Mouse (Mus musculus) heart, embryonic 12.5 days (tissue): ENCODE results near the gene Tardbp. TPM values are rescaled to one million over a fixed set of nuclear protein-coding genes. Genes with fewer than 3 reads are reported as not detected.

Source experiments
- ATAC-seq: fragments of 200-750 bp; cut with Nextera tagmentation; 2 replicates; pipeline ENCODE4 v1.8.0; 2017; ENCODE audit warnings: moderate TSS enrichment, moderate library complexity; ENCODE audit not compliant: insufficient number of reproducible peaks, low FRiP score
- H3K27ac ChIP-seq: fragments of 300-500 bp; sonication (generic); 2 replicates; pipeline ENCODE4 v1.5.1; 2016; ENCODE audit warnings: mild to moderate bottlenecking, moderate library complexity; ENCODE audit not compliant: poor library complexity, severe bottlenecking
- H3K27me3 ChIP-seq: fragments of 300-500 bp; sonication (generic); replicated peaks from 2 replicates; pipeline ENCODE4 v1.6.1; 2016; ENCODE audit warnings: mild to moderate bottlenecking, moderate library complexity
- H3K36me3 ChIP-seq: fragments of 300-500 bp; sonication (generic); 2 replicates; pipeline ENCODE4 v1.6.1; 2016; ENCODE audit warnings: mild to moderate bottlenecking, moderate library complexity
- H3K4me1 ChIP-seq: fragments of 300-500 bp; sonication (generic); replicated peaks from 2 replicates; pipeline ENCODE4 v1.6.1; 2016; ENCODE audit warnings: mild to moderate bottlenecking
- H3K4me2 ChIP-seq: fragments of 300-500 bp; sonication (generic); 2 replicates; pipeline ENCODE4 v1.6.1; 2016; ENCODE audit warnings: mild to moderate bottlenecking, moderate library complexity
- H3K4me3 ChIP-seq: fragments of 300-500 bp; sonication (generic); 2 replicates; pipeline ENCODE4 v1.5.1; 2016; ENCODE audit warnings: mild to moderate bottlenecking
- H3K9ac ChIP-seq: fragments of 300-500 bp; sonication (generic); 2 replicates; pipeline ENCODE4 v1.6.1; 2016; ENCODE audit warnings: mild to moderate bottlenecking, moderate library complexity
- H3K9me3 ChIP-seq: fragments of 300-500 bp; sonication (generic); replicated peaks from 2 replicates; pipeline ENCODE4 v1.6.1; 2016; ENCODE audit warnings: mild to moderate bottlenecking, moderate library complexity
- WGBS: fragments of 180-500 bp; shearing (Covaris S2); methylation state at CpG from one replicate; pipeline ENCODE4 v1.1.7; 2016; 5-methylcytosine and 5-hydroxymethylcytosine counted together
- polyA plus RNA-seq: library from polyadenylated mRNA; unstranded; fragments of >200 nt; fragmentation: Nextera tagmentation; extraction: Ambion mirVana; gene quantifications from 2 replicates; pipeline ENCODE4 v1.2.1, GENCODE M21; 2016

Gene Tardbp
- polyA plus RNA-seq, 1 experiment from 2014 or later: 211 TPM

DNA sequence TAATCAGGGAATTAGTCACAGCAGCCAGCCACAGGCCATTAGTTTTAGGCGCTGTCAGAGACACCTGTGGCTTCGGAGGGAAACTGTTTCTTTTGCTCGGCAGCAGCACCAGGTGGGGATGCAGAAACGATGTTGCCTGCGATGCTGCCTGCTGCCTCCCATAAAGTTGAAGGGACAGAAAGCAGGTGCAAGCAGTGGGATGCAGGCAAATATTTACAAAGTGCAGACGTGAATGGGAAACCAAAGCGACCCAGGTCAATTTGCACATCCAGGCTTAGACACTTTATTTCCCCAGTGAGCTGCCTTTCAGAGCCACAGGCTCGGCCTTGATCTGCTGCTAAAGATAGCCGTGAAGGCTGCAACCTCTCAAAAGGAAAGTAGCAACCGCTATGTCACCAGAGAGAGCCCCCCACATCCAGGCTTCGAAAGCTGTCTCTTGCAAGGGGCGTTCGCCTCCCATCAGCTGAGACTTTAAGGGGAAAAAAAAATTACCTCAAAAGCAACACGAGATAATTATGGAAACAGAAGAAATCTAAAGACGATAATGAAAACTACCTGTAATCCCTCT, 30.0 kb upstream of the Tardbp start:
- Histone ChIP-seq H3K4me2 (peak overlapping the region; percentile 35), H3K9ac (no peak overlapping the region), H3K27ac (peak overlapping the region; percentile 2; the same call in 1 of the 2 replicates), H3K4me1 (peaks cover 18% of the 10 kb centered on the region), H3K36me3 (no peaks in the 10 kb centered on the region), H3K4me3 (no peak overlapping the region), H3K9me3 (0 out of 2 replicates have a peak, but pooled peaks cover 3% of the 10 kb centered on the region), H3K27me3 (no peaks in the 10 kb centered on the region)
- 33% methylated on average over 15 of the region's 15 CpGs for WGBS
- no peak for ATAC-seq

DNA sequence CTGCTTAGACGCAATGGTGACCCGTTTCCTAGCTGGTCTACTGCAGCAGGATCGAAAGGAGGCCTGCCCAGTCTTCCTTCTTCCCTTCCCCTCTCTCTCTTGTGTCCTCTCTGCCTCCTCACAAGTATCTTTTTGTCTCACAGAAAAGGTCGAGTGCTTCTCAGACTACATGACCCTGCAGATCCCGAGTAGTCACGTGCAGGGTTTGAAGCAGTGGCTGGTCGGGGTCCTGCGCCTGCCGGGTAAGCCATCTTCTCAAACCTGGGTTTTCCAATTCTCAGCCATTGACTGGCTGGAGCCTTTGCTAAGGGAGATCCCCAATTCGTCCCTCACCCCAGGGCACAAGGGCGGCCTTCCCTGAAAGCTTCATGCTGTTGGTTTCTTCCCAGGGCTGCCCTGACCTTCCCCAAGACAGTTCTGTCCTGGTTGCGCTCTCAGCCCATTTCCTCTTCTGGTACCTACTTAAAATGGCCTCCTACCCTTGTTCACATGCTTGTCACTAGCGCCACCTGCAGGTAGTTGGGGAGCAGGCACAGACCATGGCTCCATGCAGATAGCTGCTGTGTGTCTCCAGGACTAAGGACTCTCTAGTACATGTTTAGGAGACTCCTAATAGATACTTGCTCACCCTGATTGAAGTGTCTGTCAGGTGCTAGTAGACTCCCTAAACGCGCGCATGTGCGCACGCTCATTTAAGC, 28.0 kb upstream of the Tardbp start:
- Histone ChIP-seq H3K4me1 (peaks cover 17% of the 10 kb centered on the region), H3K27ac (no peak overlapping the region), H3K9me3 (0 out of 2 replicates have a peak, but pooled peaks cover 3% of the 10 kb centered on the region), H3K9ac (no peak overlapping the region), H3K4me2 (no peak overlapping the region), H3K27me3 (no peaks in the 10 kb centered on the region), H3K36me3 (no peaks in the 10 kb centered on the region), H3K4me3 (no peak overlapping the region)
- ATAC-seq: peak; percentile 53; the same call in 1 of the 2 replicates
- WGBS: 82% methylated on average over 18 of the region's 18 CpGs

DNA sequence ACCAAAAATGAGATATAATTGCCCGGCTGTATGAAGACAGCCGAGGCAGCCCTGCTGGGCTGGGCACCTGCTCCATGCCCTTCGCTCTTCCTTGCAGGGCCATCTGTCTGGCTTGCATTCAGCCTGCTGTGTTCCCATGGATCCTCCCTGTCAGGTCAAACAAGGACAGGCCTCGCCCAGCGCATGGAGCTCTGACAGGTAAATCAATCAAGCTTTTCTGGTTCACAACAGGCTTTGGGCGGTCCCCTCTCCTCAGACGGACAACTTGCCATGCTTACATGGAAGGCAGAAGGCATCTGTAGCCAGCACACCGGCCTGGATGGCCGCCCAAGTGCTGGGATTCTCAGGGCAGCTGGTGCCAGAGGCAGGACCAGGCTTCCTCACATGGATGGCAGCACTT, 24.2 kb upstream of the Tardbp start:
- H3K4me2 ChIP-seq: no peak overlapping the region
- no peak overlapping the region for H3K27ac ChIP-seq
- peaks cover 6% of the 10 kb centered on the region for H3K4me1 ChIP-seq
- no peak overlapping the region for H3K9ac ChIP-seq
- H3K4me3 ChIP-seq: no peak overlapping the region
- no peaks in the 10 kb centered on the region for H3K27me3 ChIP-seq
- 79% methylated on average over 9 of the region's 9 CpGs for WGBS
- H3K9me3 ChIP-seq: 0 out of 2 replicates have a peak, but pooled peaks cover 3% of the 10 kb centered on the region
- ATAC-seq: no peak
- H3K36me3 ChIP-seq: no peaks in the 10 kb centered on the region

DNA sequence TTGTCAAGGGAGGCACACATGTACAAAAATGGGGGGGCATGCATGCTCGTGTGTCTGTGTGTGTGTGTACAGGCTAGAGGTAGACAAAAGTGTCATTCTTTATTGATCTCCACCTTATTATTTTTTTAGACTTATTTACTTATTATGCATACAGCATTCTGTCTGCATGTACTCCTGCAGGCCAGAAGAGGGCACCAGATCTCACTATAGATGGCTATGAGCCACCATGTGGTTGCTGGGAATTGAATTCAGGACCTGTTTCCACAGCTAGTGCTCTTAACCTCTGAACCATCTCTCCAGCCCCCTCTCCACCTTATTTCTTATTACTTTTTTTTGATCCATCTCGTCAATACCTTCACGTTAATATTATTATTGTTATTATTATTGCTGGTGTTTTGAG, 22.5 kb upstream of the Tardbp start:
- Histone ChIP-seq H3K4me3 (no peak overlapping the region), H3K4me2 (no peak overlapping the region), H3K36me3 (no peaks in the 10 kb centered on the region), H3K9me3 (0 out of 2 replicates have a peak, but pooled peaks cover 3% of the 10 kb centered on the region), H3K27ac (no peak overlapping the region), H3K27me3 (no peaks in the 10 kb centered on the region), H3K9ac (no peak overlapping the region), H3K4me1 (peaks cover 8% of the 10 kb centered on the region; the same call in 1 of the 2 replicates)
- no peak for ATAC-seq
- WGBS: 52% methylated on average over 3 of the region's 3 CpGs

DNA sequence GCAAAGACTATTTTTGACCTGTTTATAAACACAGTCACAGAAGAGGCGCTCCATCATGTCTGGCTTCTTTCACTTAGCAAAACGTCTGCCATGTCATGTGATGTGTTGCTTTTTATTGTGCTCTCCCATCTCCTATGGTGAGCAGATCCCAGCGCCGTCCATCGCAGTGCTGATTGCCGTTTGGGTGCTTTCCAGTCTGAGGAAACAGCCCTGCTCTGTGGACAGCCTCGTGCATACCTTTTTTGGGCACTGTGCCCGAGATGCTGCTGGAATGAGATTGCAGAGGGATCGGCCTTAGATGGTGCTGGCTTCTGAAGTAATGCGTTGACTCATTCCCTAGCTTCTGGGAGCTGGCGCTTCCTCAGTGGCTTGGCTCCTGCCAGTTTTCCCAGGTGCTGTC, 19.8 kb upstream of the Tardbp start:
- Histone ChIP-seq H3K27me3 (no peaks in the 10 kb centered on the region), H3K27ac (peak overlapping the region; percentile 87), H3K4me2 (peak overlapping the region; percentile 49), H3K4me3 (0 out of 2 replicates have a peak overlapping the region, but pooled peaks have one; percentile 0), H3K9me3 (no peaks in the 10 kb centered on the region), H3K36me3 (no peaks in the 10 kb centered on the region), H3K4me1 (peaks cover 16% of the 10 kb centered on the region; the same call in 1 of the 2 replicates), H3K9ac (no peak overlapping the region)
- WGBS: 18% methylated on average over 11 of the region's 11 CpGs
- ATAC-seq: peak; percentile 62

DNA sequence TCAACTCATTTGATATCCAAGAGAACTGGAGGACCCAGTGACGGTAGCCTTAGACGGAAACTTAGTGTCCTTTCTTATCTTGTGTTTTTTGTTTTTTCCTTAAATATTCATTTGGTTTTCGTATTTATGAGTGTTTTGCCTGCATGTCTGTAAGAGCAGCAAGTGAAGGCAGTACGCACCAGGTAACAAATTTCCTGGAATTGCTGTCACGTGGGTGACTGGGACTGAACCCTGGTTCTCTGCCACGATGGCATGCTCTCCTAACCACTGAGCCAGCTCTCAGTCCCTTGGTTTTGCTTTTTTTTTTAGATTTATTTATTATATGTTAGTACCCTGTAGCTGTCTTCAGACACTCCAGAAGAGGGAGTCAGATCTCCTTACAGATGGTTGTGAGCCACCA, 18.1 kb upstream of the Tardbp start:
- peaks cover 16% of the 10 kb centered on the region; the same call in 1 of the 2 replicates for H3K4me1 ChIP-seq
- 81% methylated on average over 6 of the region's 6 CpGs for WGBS
- ATAC-seq: no peak
- no peaks in the 10 kb centered on the region for H3K36me3 ChIP-seq
- H3K27me3 ChIP-seq: no peaks in the 10 kb centered on the region
- no peak overlapping the region for H3K4me2 ChIP-seq
- H3K9ac ChIP-seq: no peak overlapping the region
- no peak overlapping the region for H3K4me3 ChIP-seq
- H3K9me3 ChIP-seq: no peaks in the 10 kb centered on the region
- H3K27ac ChIP-seq: no peak overlapping the region

DNA sequence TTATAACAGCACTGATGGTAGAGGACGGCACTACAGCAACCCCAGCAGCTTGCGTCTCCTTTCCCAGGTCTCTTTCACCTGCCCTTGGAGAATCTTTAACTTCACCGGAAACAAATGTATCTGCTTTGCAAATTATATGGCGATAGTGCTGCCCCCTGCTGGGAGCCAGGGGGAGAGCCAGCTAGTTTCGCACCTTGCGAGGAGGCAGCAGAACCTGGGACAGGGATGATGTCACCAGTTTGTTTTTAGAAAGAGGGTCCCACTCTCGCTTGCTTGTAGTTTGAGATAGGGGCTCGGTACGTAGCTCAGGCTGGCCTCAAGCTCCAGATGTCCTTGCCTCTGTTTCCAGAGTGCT, 17.3 kb upstream of the Tardbp start:
- Histone ChIP-seq H3K27me3 (no peaks in the 10 kb centered on the region), H3K4me3 (peak overlapping the region; percentile 11), H3K36me3 (no peaks in the 10 kb centered on the region), H3K9ac (no peak overlapping the region), H3K27ac (no peak overlapping the region), H3K9me3 (no peaks in the 10 kb centered on the region), H3K4me1 (peaks cover 16% of the 10 kb centered on the region; the same call in 1 of the 2 replicates), H3K4me2 (peak overlapping the region; percentile 48)
- 1% methylated on average over 9 of the region's 9 CpGs for WGBS
- no peak for ATAC-seq

DNA sequence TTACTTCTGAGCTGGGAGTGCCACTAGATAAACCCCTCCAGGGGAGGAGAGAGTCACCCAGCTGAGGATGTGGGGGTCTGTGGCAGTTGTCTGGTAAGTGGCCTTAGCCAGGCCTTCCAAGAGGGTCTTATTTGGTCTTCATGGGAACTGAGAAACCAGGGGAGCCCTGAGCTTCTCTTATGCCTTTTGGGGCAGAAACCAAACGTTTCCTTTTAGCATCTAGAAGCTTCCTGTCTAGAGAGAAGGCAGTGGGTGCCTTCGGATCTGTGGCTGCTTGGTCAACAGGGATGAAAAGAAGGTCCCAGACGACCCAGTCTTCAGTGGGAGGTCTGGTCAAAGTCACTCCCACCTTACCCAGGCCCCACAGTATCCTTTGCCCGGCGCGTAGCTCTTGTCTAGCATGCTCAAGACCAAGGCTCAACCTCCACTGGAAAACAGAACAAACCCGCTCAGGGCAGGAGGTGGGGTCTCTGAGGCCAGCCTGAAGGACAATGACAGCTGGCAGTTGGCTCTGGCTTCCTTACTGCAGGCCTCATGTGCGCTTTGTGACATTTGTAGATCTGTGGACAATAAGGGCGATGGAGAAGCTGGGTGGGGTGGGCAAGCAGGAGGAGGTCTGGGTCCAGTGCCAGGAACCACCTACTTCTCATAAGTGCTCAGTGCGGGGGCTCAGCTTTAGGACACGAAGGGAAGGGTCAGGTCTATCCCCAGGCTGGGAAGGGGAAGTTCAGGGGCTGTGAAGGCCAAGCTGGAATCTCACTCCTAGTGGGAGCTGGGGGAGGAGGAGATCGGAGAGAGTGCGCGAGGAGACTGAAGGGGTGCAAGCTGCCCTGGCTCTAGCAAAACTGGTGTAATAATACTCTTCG, 16.7 kb upstream of the Tardbp start, which contains the start of gene Gm572:
Gene Gm572, plus strand, starts transcription at position 27 of the 866 bp plus-strand sequence.
- H3K9ac ChIP-seq: no peak within 1 kb of the TSS
- no peaks in the 10 kb centered on the region for H3K27me3 ChIP-seq
- H3K4me3 ChIP-seq: peak within 1 kb of the TSS; percentile 11
- no peak for ATAC-seq
- no peaks in the 10 kb centered on the region for H3K9me3 ChIP-seq
- H3K4me2 ChIP-seq: peak within 1 kb of the TSS; percentile 48
- H3K36me3 ChIP-seq: no peaks in the 10 kb centered on the region
- H3K4me1 ChIP-seq: peaks cover 16% of the 10 kb centered on the region; the same call in 1 of the 2 replicates
- no peak within 1 kb of the TSS for H3K27ac ChIP-seq
- 57% methylated on average over 15 of the region's 15 CpGs for WGBS

DNA sequence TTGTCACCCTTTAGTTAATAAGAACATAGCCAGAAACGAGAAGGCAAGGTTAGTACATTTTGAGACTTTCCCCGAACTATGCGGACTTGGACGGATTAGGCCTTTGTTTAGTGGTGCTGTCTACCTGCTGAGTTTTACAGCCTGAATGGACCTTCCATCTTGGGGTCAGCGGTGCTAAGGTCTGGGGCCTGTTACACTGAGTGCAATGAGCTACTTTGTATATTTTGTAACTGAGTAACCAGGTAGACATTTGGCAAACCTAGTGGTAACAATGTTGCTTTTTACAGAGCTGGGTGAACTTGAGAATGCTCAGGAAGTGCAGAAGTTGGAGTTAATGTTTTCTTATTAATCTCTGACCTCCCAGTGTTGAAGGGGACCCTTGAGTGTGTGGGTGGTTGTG, 14.3 kb upstream of the Tardbp start:
- H3K4me3 ChIP-seq: no peak overlapping the region
- no peak for ATAC-seq
- H3K27ac ChIP-seq: no peak overlapping the region
- WGBS: 86% methylated on average over 5 of the region's 5 CpGs
- H3K4me1 ChIP-seq: peaks cover 10% of the 10 kb centered on the region; the same call in 1 of the 2 replicates
- H3K9me3 ChIP-seq: no peaks in the 10 kb centered on the region
- no peak overlapping the region for H3K9ac ChIP-seq
- no peaks in the 10 kb centered on the region for H3K36me3 ChIP-seq
- H3K27me3 ChIP-seq: no peaks in the 10 kb centered on the region
- H3K4me2 ChIP-seq: no peak overlapping the region

DNA sequence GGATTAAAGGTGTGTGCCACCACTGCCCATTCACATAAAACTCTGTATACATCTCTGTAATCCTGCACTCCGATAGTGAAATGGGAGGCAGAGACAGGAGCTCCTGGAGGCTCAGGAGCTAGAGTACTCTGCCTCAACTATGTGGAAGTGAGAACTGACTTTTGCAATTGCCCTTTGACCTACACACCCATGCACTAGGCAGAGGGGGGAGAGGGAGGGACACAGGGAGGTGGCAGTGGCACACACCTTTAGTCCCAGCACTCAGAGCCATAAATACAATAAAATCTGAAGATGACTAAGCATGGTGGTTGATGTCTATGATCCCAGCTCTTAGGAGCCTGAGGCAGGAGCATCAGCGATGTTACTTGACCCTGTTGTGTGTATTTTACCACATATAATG, 12.6 kb upstream of the Tardbp start:
- Histone ChIP-seq H3K9me3 (no peaks in the 10 kb centered on the region), H3K4me3 (no peak overlapping the region), H3K36me3 (no peaks in the 10 kb centered on the region), H3K27me3 (no peaks in the 10 kb centered on the region), H3K27ac (no peak overlapping the region), H3K9ac (no peak overlapping the region), H3K4me2 (no peak overlapping the region), H3K4me1 (peaks cover 10% of the 10 kb centered on the region; the same call in 1 of the 2 replicates)
- WGBS: 84% methylated on average over 2 of the region's 2 CpGs
- ATAC-seq: no peak

DNA sequence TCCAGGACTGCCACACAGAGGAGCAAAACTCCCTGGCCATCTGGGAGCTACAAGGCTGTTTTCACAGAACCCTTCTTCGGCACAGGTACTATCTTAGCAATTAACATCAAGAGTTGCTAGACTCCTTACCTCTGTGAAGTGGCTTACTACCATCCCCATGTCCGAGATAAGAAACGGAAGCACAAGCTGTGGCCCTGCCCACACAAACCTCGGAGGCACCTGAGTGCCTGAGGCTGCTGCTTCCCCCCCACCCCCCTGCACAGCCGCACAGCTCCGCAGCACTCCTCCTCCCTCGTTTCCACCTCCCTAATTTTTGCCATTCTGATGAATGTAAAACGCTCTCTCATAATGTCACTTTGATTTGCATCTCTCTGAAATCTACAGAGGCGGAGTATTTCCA, 11.5 kb upstream of the Tardbp start:
- ATAC-seq: no peak
- Histone ChIP-seq H3K27me3 (no peaks in the 10 kb centered on the region), H3K4me2 (no peak overlapping the region), H3K9me3 (no peaks in the 10 kb centered on the region), H3K9ac (no peak overlapping the region), H3K4me3 (no peak overlapping the region), H3K4me1 (0 out of 2 replicates have a peak, but pooled peaks cover 3% of the 10 kb centered on the region), H3K27ac (no peak overlapping the region), H3K36me3 (no peaks in the 10 kb centered on the region)
- WGBS: 34% methylated on average over 9 of the region's 9 CpGs
